12 mouse cellular contexts compared by ENCODE assay signal in genomic region chr3:129682389-129682788, GRCm38 (mm10).
DNase-seq lines count a peak whose midpoint lies in the region; ATAC-seq and TF ChIP-seq lines count a peak whose summit lies in the region.
"Had no signal": no experiment of that assay in that cellular context is flagged by ENCODE, and none has a peak within 500 bp of the region (broad histone marks: within the 10 kb centered on the region; RNA-seq: fewer than 3 reads in every experiment).

No protein-coding gene starts in this region.

- peak; percentile 23 to 35 for DNase-seq in kidney, postnatal 4 days
- no peak for DNase-seq in kidney, postnatal 14 days
- peak; percentile 20 to 48 for DNase-seq in heart, postnatal 10 days
- DNase-seq in left cerebral cortex, postnatal 36 days (ENCODE audit: low spot score in 2 of 2), result peak; percentile 11 to 23
- no peak for DNase-seq in thymus, adult 2 months
- DNase-seq: cerebellum, adult 11 months; spleen, adult 18-20 months; thymus, postnatal 4 days had no signal

- H3K9ac ChIP-seq in forebrain, embryonic 16.5 days (replicated peaks; ENCODE audit: low read depth, low read length), result no peak overlapping the region
- H3K9ac ChIP-seq: embryonic facial prominence, embryonic 15.5 days; limb, embryonic 15.5 days had no signal

- no peak for TF ChIP-seq CTCF in thymus, adult 2 months (IDR thresholded peaks at IDR 0.05; ENCODE audit: borderline replicate concordance, control insufficient read depth, extremely low read depth, insufficient read depth, low read length, poor library complexity)

- intact Hi-C loops in heart, postnatal 10 days (cut with DNase I), result no loop called here
- intact Hi-C loops in left cerebral cortex, postnatal 36 days (cut with DNase I), result loop anchor here (5.0 kb wide), 1 partner anchor 260 kb away; no protein-coding TSS in a partner anchor

- H3K27me3 ChIP-seq in forebrain, embryonic 16.5 days (replicated peaks; ENCODE audit: control insufficient read depth, insufficient read depth, low read length), result no peaks in the 10 kb centered on the region
- H3K27me3 ChIP-seq in thymus, adult 2 months (ENCODE audit: control insufficient read depth, insufficient read depth, low read length), result no peaks in the 10 kb centered on the region
- H3K27me3 ChIP-seq: embryonic facial prominence, embryonic 15.5 days; limb, embryonic 15.5 days had no signal

- 66% methylated on average over 10 of the region's 10 CpGs for WGBS in forebrain, embryonic 16.5 days
- 96% methylated on average over 10 of the region's 10 CpGs for WGBS in thymus, adult 2 months

- H3K4me1 ChIP-seq in forebrain, embryonic 16.5 days (replicated peaks; ENCODE audit: control insufficient read depth, insufficient read depth, low read length), result 0 out of 2 replicates have a peak, but pooled peaks cover 3% of the 10 kb centered on the region
- H3K4me1 ChIP-seq in thymus, adult 2 months (replicated peaks; ENCODE audit: control insufficient read depth, insufficient read depth, low read length), result no peaks in the 10 kb centered on the region

- TF ChIP-seq POLR2A in thymus, adult 2 months (IDR thresholded peaks at IDR 0.05; ENCODE audit: control insufficient read depth, extremely low read depth, insufficient read depth, low read length, poor library complexity), result no peak

- no peaks in the 10 kb centered on the region for H3K36me3 ChIP-seq in forebrain, embryonic 16.5 days (ENCODE audit: control insufficient read depth, insufficient read depth)
- H3K36me3 ChIP-seq in thymus, adult 2 months (ENCODE audit: control insufficient read depth, insufficient read depth, low read length), result no peaks in the 10 kb centered on the region
- H3K36me3 ChIP-seq: embryonic facial prominence, embryonic 15.5 days; limb, embryonic 15.5 days had no signal

- no peaks in the 10 kb centered on the region for H3K9me3 ChIP-seq in forebrain, embryonic 16.5 days (ENCODE audit: control insufficient read depth, low read length)
- H3K9me3 ChIP-seq: embryonic facial prominence, embryonic 15.5 days; limb, embryonic 15.5 days had no signal

- no peak overlapping the region for H3K4me2 ChIP-seq in forebrain, embryonic 16.5 days (ENCODE audit: low read length)
- H3K4me2 ChIP-seq: embryonic facial prominence, embryonic 15.5 days; limb, embryonic 15.5 days had no signal

- ATAC-seq in forebrain, embryonic 16.5 days, result peak; percentile 79
- ATAC-seq in CD4-positive, CD25-positive, alpha-beta regulatory T cell, adult 4 months, result no peak

- no peak overlapping the region for H3K4me3 ChIP-seq in forebrain, embryonic 16.5 days (replicated peaks; ENCODE audit: low read length)
- no peak overlapping the region for H3K4me3 ChIP-seq in thymus, adult 2 months (ENCODE audit: control insufficient read depth, insufficient read depth, low read length)
- H3K4me3 ChIP-seq: embryonic facial prominence, embryonic 15.5 days; limb, embryonic 15.5 days had no signal

- H3K27ac ChIP-seq in forebrain, embryonic 16.5 days (ENCODE audit: low read length), result no peak overlapping the region
- no peak overlapping the region for H3K27ac ChIP-seq in thymus, adult 2 months (ENCODE audit: control insufficient read depth, insufficient read depth, low read length)
- H3K27ac ChIP-seq: embryonic facial prominence, embryonic 15.5 days; limb, embryonic 15.5 days had no signal

Comparison
In these comparisons a context has a peak if more than half of its experiments do, and no peak if none do; other contexts are left out.
1. DNase-seq: peak in kidney, postnatal 4 days (2 of 2), heart, postnatal 10 days (2 of 2) and left cerebral cortex, postnatal 36 days (2 of 2); none in kidney, postnatal 14 days (single experiment) and thymus, adult 2 months (single experiment).